Mouse (Mus musculus): ENCODE measurements at regions not wholly inside any gene's neighbourhood (a gene's known extent, or its start where the extent isn't known, plus 50 kb on each side); places are given as distances from the start of the nearest gene placed in this dataset.

- TF ChIP-seq POU5F1 (IDR thresholded peaks at IDR 0.05; ENCODE audit: borderline replicate concordance, low read length) (no peak), CTCF (conservative IDR thresholded peaks at IDR 0.05; ENCODE audit: low read length) (no peak), NANOG (IDR thresholded peaks at IDR 0.05; ENCODE audit: borderline replicate concordance, low read length) (peak; percentile 57; the same call in 1 of the 2 replicates)
- Histone ChIP-seq H3K4me1 (replicated peaks; ENCODE audit: low read depth, low read length) (peaks cover 26% of the 10 kb centered on the region), H3K9me3 (ENCODE audit: low read length) (peaks cover 27% of the 10 kb centered on the region)
These were observed 98.4 kb downstream of the Akap11 start for GRCm38 (mm10) chr14:78438064-78438677.

GRCm38 (mm10) chr14:78436586-78436985 lies 100.0 kb downstream of the Akap11 start:
- H3K36me3 ChIP-seq (ENCODE audit: insufficient read depth, low read length): no peaks in the 10 kb centered on the region
- TF ChIP-seq CTCF (conservative IDR thresholded peaks at IDR 0.05; ENCODE audit: low read length) (no peak), NANOG (IDR thresholded peaks at IDR 0.05; ENCODE audit: borderline replicate concordance, low read length) (no peak), POU5F1 (IDR thresholded peaks at IDR 0.05; ENCODE audit: borderline replicate concordance, low read length) (no peak)
- H3K27me3 ChIP-seq (ENCODE audit: insufficient read depth, low read length): 0 out of 2 replicates have a peak, but pooled peaks cover 4% of the 10 kb centered on the region
- peaks cover 26% of the 10 kb centered on the region for H3K4me1 ChIP-seq (replicated peaks; ENCODE audit: low read depth, low read length)
- H3K4me3 ChIP-seq (replicated peaks; ENCODE audit: low read length): no peak overlapping the region
- peaks cover 37% of the 10 kb centered on the region for H3K9me3 ChIP-seq (ENCODE audit: low read length)

More at GRCm38 (mm10) chr14:78438064-78438677, 98.4 kb downstream of the Akap11 start:
- Histone ChIP-seq H3K27me3 (ENCODE audit: insufficient read depth, low read length) (0 out of 2 replicates have a peak, but pooled peaks cover 1% of the 10 kb centered on the region), H3K36me3 (ENCODE audit: insufficient read depth, low read length) (no peaks in the 10 kb centered on the region), H3K4me3 (replicated peaks; ENCODE audit: low read length) (no peak overlapping the region)

DNA sequence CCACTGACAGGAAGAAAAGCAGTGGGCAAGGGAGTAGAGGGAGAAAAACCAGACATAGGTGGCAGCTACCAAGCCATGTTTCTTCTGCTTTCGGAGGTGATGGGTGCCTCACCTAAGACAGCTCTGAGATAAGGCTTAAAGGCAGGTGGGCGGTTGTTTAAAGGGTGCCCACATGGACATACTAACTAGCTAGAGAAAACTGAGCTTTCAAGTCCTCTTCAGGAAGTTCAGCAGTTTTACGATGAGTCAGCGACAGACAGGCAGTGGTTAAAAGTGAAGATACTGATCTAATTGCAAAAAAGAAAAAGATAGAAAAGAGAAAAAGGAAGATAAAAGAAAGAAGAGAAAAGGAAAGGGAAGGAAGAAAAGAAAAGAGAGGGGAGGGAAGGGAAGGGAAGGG lies 100.6 kb downstream of the Akap11 start:
- TF ChIP-seq NANOG (IDR thresholded peaks at IDR 0.05; ENCODE audit: borderline replicate concordance, low read length) (no peak), POU5F1 (IDR thresholded peaks at IDR 0.05; ENCODE audit: borderline replicate concordance, low read length) (no peak), CTCF (conservative IDR thresholded peaks at IDR 0.05; ENCODE audit: low read length) (no peak)
- peaks cover 26% of the 10 kb centered on the region for H3K4me1 ChIP-seq (replicated peaks; ENCODE audit: low read depth, low read length)
- peaks cover 37% of the 10 kb centered on the region for H3K9me3 ChIP-seq (ENCODE audit: low read length)
- 0 out of 2 replicates have a peak, but pooled peaks cover 4% of the 10 kb centered on the region for H3K27me3 ChIP-seq (ENCODE audit: insufficient read depth, low read length)
- H3K36me3 ChIP-seq (ENCODE audit: insufficient read depth, low read length): no peaks in the 10 kb centered on the region
- H3K4me3 ChIP-seq (replicated peaks; ENCODE audit: low read length): no peak overlapping the region

- no peaks in the 10 kb centered on the region for H3K36me3 ChIP-seq (ENCODE audit: insufficient read depth, low read length)
- H3K4me3 ChIP-seq (replicated peaks; ENCODE audit: low read length): no peak overlapping the region
- H3K4me1 ChIP-seq (replicated peaks; ENCODE audit: low read depth, low read length): peaks cover 26% of the 10 kb centered on the region
- H3K27me3 ChIP-seq (ENCODE audit: insufficient read depth, low read length): 0 out of 2 replicates have a peak, but pooled peaks cover 4% of the 10 kb centered on the region
- peaks cover 40% of the 10 kb centered on the region for H3K9me3 ChIP-seq (ENCODE audit: low read length)
- TF ChIP-seq POU5F1 (IDR thresholded peaks at IDR 0.05; ENCODE audit: borderline replicate concordance, low read length) (no peak), NANOG (IDR thresholded peaks at IDR 0.05; ENCODE audit: borderline replicate concordance, low read length) (no peak), CTCF (conservative IDR thresholded peaks at IDR 0.05; ENCODE audit: low read length) (no peak)
These were observed 101.0 kb downstream of the Akap11 start for GRCm38 (mm10) chr14:78435561-78435960.

- no peak for TF ChIP-seq NANOG (IDR thresholded peaks at IDR 0.05; ENCODE audit: borderline replicate concordance, low read length)
- no peak for TF ChIP-seq CTCF (conservative IDR thresholded peaks at IDR 0.05; ENCODE audit: low read length)
- no peak for TF ChIP-seq POU5F1 (IDR thresholded peaks at IDR 0.05; ENCODE audit: borderline replicate concordance, low read length)
- Histone ChIP-seq H3K4me3 (replicated peaks; ENCODE audit: low read length) (no peak overlapping the region), H3K27me3 (ENCODE audit: insufficient read depth, low read length) (0 out of 2 replicates have a peak, but pooled peaks cover 4% of the 10 kb centered on the region), H3K4me1 (replicated peaks; ENCODE audit: low read depth, low read length) (peaks cover 26% of the 10 kb centered on the region), H3K9me3 (ENCODE audit: low read length) (peaks cover 43% of the 10 kb centered on the region), H3K36me3 (ENCODE audit: insufficient read depth, low read length) (no peaks in the 10 kb centered on the region)
These were observed 101.9 kb downstream of the Akap11 start for GRCm38 (mm10) chr14:78434753-78435152.

- Histone ChIP-seq H3K4me3 (replicated peaks; ENCODE audit: low read length) (no peak overlapping the region), H3K9me3 (ENCODE audit: low read length) (peaks cover 41% of the 10 kb centered on the region), H3K27me3 (ENCODE audit: insufficient read depth, low read length) (0 out of 2 replicates have a peak, but pooled peaks cover 4% of the 10 kb centered on the region), H3K4me1 (replicated peaks; ENCODE audit: low read depth, low read length) (peaks cover 26% of the 10 kb centered on the region), H3K36me3 (ENCODE audit: insufficient read depth, low read length) (no peaks in the 10 kb centered on the region)
- TF ChIP-seq CTCF (conservative IDR thresholded peaks at IDR 0.05; ENCODE audit: low read length): no peak
- no peak for TF ChIP-seq POU5F1 (IDR thresholded peaks at IDR 0.05; ENCODE audit: borderline replicate concordance, low read length)
- no peak for TF ChIP-seq NANOG (IDR thresholded peaks at IDR 0.05; ENCODE audit: borderline replicate concordance, low read length)
These were observed 102.5 kb downstream of the Akap11 start for GRCm38 (mm10) chr14:78434126-78434525.

- peaks cover 41% of the 10 kb centered on the region for H3K9me3 ChIP-seq (ENCODE audit: low read length)
- H3K36me3 ChIP-seq (ENCODE audit: insufficient read depth, low read length): no peaks in the 10 kb centered on the region
- no peak overlapping the region for H3K4me3 ChIP-seq (replicated peaks; ENCODE audit: low read length)
- H3K4me1 ChIP-seq (replicated peaks; ENCODE audit: low read depth, low read length): peaks cover 10% of the 10 kb centered on the region
- TF ChIP-seq NANOG (IDR thresholded peaks at IDR 0.05; ENCODE audit: borderline replicate concordance, low read length) (no peak), CTCF (conservative IDR thresholded peaks at IDR 0.05; ENCODE audit: low read length) (no peak), POU5F1 (IDR thresholded peaks at IDR 0.05; ENCODE audit: borderline replicate concordance, low read length) (no peak)
- H3K27me3 ChIP-seq (ENCODE audit: insufficient read depth, low read length): 0 out of 2 replicates have a peak, but pooled peaks cover 4% of the 10 kb centered on the region
These were observed 104.1 kb downstream of the Akap11 start for GRCm38 (mm10) chr14:78432471-78432870.

DNA sequence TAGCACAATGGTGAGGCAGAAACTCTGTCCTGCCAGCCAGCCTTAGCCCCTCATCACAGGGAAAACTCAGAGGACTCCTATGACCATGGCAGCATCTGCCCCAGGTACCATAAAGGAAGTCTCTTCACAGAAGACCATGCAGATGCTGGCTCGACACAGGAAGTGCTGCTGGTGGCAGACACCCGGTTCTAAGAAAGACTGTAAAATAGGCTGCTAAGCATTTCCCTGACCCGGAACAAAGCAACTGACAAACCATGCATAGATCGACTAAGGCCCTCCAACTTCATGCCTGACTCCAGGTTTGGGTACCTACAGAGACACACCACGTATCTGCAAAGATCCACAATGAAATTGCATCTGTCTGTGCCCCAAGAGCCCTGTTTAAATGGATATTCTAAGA lies 104.7 kb downstream of the Akap11 start:
- H3K9me3 ChIP-seq (ENCODE audit: low read length): peaks cover 41% of the 10 kb centered on the region

More for the DNA sequence above, 104.7 kb downstream of the Akap11 start:
- H3K36me3 ChIP-seq (ENCODE audit: insufficient read depth, low read length): no peaks in the 10 kb centered on the region
- H3K4me1 ChIP-seq (replicated peaks; ENCODE audit: low read depth, low read length): peaks cover 4% of the 10 kb centered on the region
- TF ChIP-seq CTCF (conservative IDR thresholded peaks at IDR 0.05; ENCODE audit: low read length) (no peak), NANOG (IDR thresholded peaks at IDR 0.05; ENCODE audit: borderline replicate concordance, low read length) (no peak), POU5F1 (IDR thresholded peaks at IDR 0.05; ENCODE audit: borderline replicate concordance, low read length) (no peak)
- H3K4me3 ChIP-seq (replicated peaks; ENCODE audit: low read length): no peak overlapping the region
- H3K27me3 ChIP-seq (ENCODE audit: insufficient read depth, low read length): 0 out of 2 replicates have a peak, but pooled peaks cover 4% of the 10 kb centered on the region
